Mouse (Mus musculus) myocyte (in vitro differentiated cells): ENCODE measurements around the gene Kif26b.

Experiments
- CEBPB ChIP-seq: IDR thresholded peaks from 2 replicates; pipeline ENCODE4 v1.6.1; 2011; ENCODE audit warnings: mild to moderate bottlenecking, moderate library complexity; ENCODE audit not compliant: poor library complexity, insufficient read depth, severe bottlenecking
- E2F4 ChIP-seq: IDR thresholded peaks from one replicate; pipeline ENCODE4 v1.6.1; 2011; ENCODE audit warnings: mild to moderate bottlenecking, control low read depth, moderate library complexity; ENCODE audit not compliant: insufficient read depth
- MAX ChIP-seq: IDR thresholded peaks from one replicate; pipeline ENCODE4 v1.6.1; 2011; ENCODE audit warnings: low read depth, mild to moderate bottlenecking, control low read depth
- MYOD1 ChIP-seq, 3 experiments: IDR thresholded peaks; one replicate each; pipeline ENCODE4 v1.6.1; 2011; ENCODE audit warnings: control low read depth in 2 of 3, low read depth in 2 of 3, mild to moderate bottlenecking in 2 of 3, moderate library complexity in 1 of 3; ENCODE audit not compliant: insufficient read length in 2 of 3, control insufficient read depth in 1 of 3
- MYOG ChIP-seq, 3 experiments: IDR thresholded peaks; one replicate each; pipeline ENCODE4 v1.6.1; 2011; ENCODE audit warnings: control low read depth in 2 of 3, low read depth in 2 of 3, mild to moderate bottlenecking in 2 of 3; ENCODE audit not compliant: insufficient read length in 2 of 3, control insufficient read depth in 1 of 3, insufficient read depth in 1 of 3
- POLR2A ChIP-seq: IDR thresholded peaks from one replicate; pipeline ENCODE4 v1.6.1; 2011; ENCODE audit warnings: low read depth, mild to moderate bottlenecking, control low read depth, moderate library complexity; ENCODE audit not compliant: insufficient read length
- POLR2AphosphoS2 ChIP-seq: IDR thresholded peaks from one replicate; pipeline ENCODE4 v1.6.1; 2011; ENCODE audit warnings: low read depth, control low read depth; ENCODE audit not compliant: insufficient read length
- REST ChIP-seq: IDR thresholded peaks from one replicate; pipeline ENCODE4 v1.6.1; 2011; ENCODE audit warnings: mild to moderate bottlenecking, control low read depth, moderate library complexity; ENCODE audit not compliant: insufficient read depth, insufficient read length
- TCF12 ChIP-seq: IDR thresholded peaks from one replicate; pipeline ENCODE4 v1.6.1; 2011; ENCODE audit warnings: mild to moderate bottlenecking, control low read depth; ENCODE audit not compliant: poor library complexity, insufficient read depth, severe bottlenecking
- USF1 ChIP-seq: IDR thresholded peaks from one replicate; pipeline ENCODE4 v1.6.1; 2011; ENCODE audit warnings: low read depth, mild to moderate bottlenecking, control low read depth, moderate library complexity

- TF ChIP-seq E2F4: no peak
- no peak for TF ChIP-seq CEBPB
- no peak for TF ChIP-seq MAX
- TF ChIP-seq POLR2A: no peak
- no peak for TF ChIP-seq USF1
- no peak for TF ChIP-seq REST
- no peak for TF ChIP-seq MYOD1 (IDR thresholded peaks at IDR 0.05; ENCODE audit: control insufficient read depth in 1 of 3, insufficient read length in 2 of 3, low read depth in 2 of 3)
- no peak for TF ChIP-seq MYOG (IDR thresholded peaks at IDR 0.05; ENCODE audit: control insufficient read depth in 1 of 3, insufficient read depth in 1 of 3, insufficient read length in 2 of 3, low read depth in 2 of 3)
- no peak for TF ChIP-seq TCF12
- no peak for TF ChIP-seq POLR2AphosphoS2
Observed at GRCm38 (mm10) chr1:178491733-178492132, 37.2 kb upstream of the Kif26b start.
